Mouse (Mus musculus) kidney, adult 2 months (tissue): ENCODE measurements around the gene Sorbs1.

Experiments used
- CTCF ChIP-seq: fragments of 200-500 bp; conservative IDR thresholded peaks from 2 replicates; pipeline ENCODE4 v1.5.1; 2011; ENCODE audit warnings: low read depth, mild to moderate bottlenecking, control low read depth, low read length, moderate library complexity, mixed read lengths; ENCODE audit not compliant: insufficient read depth, insufficient read length
- POLR2A ChIP-seq: fragments of 200-500 bp; IDR thresholded peaks from one replicate; pipeline ENCODE4 v1.6.1; 2011; ENCODE audit warnings: low read depth, low read length, control low read depth

- TF ChIP-seq POLR2A = no peak
- TF ChIP-seq CTCF = no peak
These were observed 99.2 kb downstream of the Sorbs1 start for GRCm38 (mm10) chr19:40414386-40414785.
